ENCODE assay signal across 7 mouse cellular contexts in genomic region chr2:135328756-135329155, GRCm38 (mm10).
DNase-seq lines count a peak whose midpoint lies in the region; ATAC-seq and TF ChIP-seq lines count a peak whose summit lies in the region.

No protein-coding gene starts in this region.

- H3K9ac ChIP-seq in hindbrain, embryonic 16.5 days (ENCODE audit: low read depth, low read length): no peak overlapping the region
- no peak overlapping the region for H3K9ac ChIP-seq in lung, postnatal 0 days (replicated peaks; ENCODE audit: low read depth)

- peak; percentile 95 for TF ChIP-seq CTCF in lung, postnatal 0 days (IDR thresholded peaks at IDR 0.05)
- TF ChIP-seq CTCF in small intestine, adult 2 months (IDR thresholded peaks at IDR 0.05; ENCODE audit: extremely low read depth, insufficient read length, insufficient replicate concordance, low read depth, low read length): peak; percentile 65; the same call in 1 of the 2 replicates

- no peak overlapping the region for H3K27ac ChIP-seq in hindbrain, embryonic 16.5 days (ENCODE audit: low read depth, low read length)
- H3K27ac ChIP-seq in lung, postnatal 0 days (ENCODE audit: low read length): no peak overlapping the region
- no peak overlapping the region for H3K27ac ChIP-seq in small intestine, adult 2 months (ENCODE audit: insufficient read depth, low read depth, low read length)

- TF ChIP-seq POLR2A in small intestine, adult 2 months (IDR thresholded peaks at IDR 0.05; ENCODE audit: low read depth, low read length): no peak

- no peaks in the 10 kb centered on the region for H3K27me3 ChIP-seq in hindbrain, embryonic 16.5 days (replicated peaks; ENCODE audit: control insufficient read depth, insufficient read depth, low read length)
- no peaks in the 10 kb centered on the region for H3K27me3 ChIP-seq in lung, postnatal 0 days (replicated peaks; ENCODE audit: insufficient read depth, low read length)
- H3K27me3 ChIP-seq in small intestine, adult 2 months (ENCODE audit: control insufficient read depth, insufficient read depth, low read length): no peaks in the 10 kb centered on the region

- 2% methylated on average over 2 of the region's 2 CpGs for WGBS in hindbrain, embryonic 16.5 days
- 1% methylated on average over 2 of the region's 2 CpGs for WGBS in lung, postnatal 0 days
- WGBS in small intestine, adult 2 months: 2% methylated on average over 2 of the region's 2 CpGs

- no peak overlapping the region for H3K4me3 ChIP-seq in hindbrain, embryonic 16.5 days (ENCODE audit: low read length)
- H3K4me3 ChIP-seq in lung, postnatal 0 days (ENCODE audit: low read depth, low read length): no peak overlapping the region
- H3K4me3 ChIP-seq in small intestine, adult 2 months (ENCODE audit: low read depth, low read length): no peak overlapping the region

- TF ChIP-seq EP300 in lung, postnatal 0 days (IDR thresholded peaks at IDR 0.05): no peak

- H3K4me2 ChIP-seq in hindbrain, embryonic 16.5 days (ENCODE audit: low read length): no peak overlapping the region
- H3K4me2 ChIP-seq in lung, postnatal 0 days (replicated peaks; ENCODE audit: low read depth, low read length): no peak overlapping the region

- no peaks in the 10 kb centered on the region for H3K9me3 ChIP-seq in hindbrain, embryonic 16.5 days (ENCODE audit: control insufficient read depth, low read length)
- H3K9me3 ChIP-seq in lung, postnatal 0 days (ENCODE audit: low read length): no peaks in the 10 kb centered on the region

- DNase-seq in right cerebral cortex, postnatal 10 days (ENCODE audit: low spot score in 2 of 2): peak; percentile 50 to 54
- no peak for DNase-seq in right cerebral cortex, postnatal 36 days (ENCODE audit: low spot score in 2 of 2)
- peak; percentile 84 for DNase-seq in embryo, embryonic 10.5 days (ENCODE audit: low spot score)
- DNase-seq in lung, postnatal 0 days (ENCODE audit: low spot score): peak; percentile 63

- peaks cover 6% of the 10 kb centered on the region; the same call in 1 of the 2 replicates for H3K4me1 ChIP-seq in hindbrain, embryonic 16.5 days (ENCODE audit: control insufficient read depth, insufficient read depth, low read depth, low read length)
- H3K4me1 ChIP-seq in lung, postnatal 0 days (ENCODE audit: insufficient read depth, low read depth, low read length): no peaks in the 10 kb centered on the region
- H3K4me1 ChIP-seq in small intestine, adult 2 months (ENCODE audit: control insufficient read depth, insufficient read depth, insufficient read length, low read length): no peaks in the 10 kb centered on the region

- ATAC-seq in activated CD4-positive, CD25-positive, alpha-beta regulatory T cell, adult 4 months: peak; percentile 47
- ATAC-seq in hindbrain, embryonic 16.5 days: peak; percentile 60; the same call in 1 of the 2 replicates
- peak; percentile 35; the same call in 1 of the 2 replicates for ATAC-seq in lung, postnatal 0 days

- H3K36me3 ChIP-seq in hindbrain, embryonic 16.5 days (ENCODE audit: control insufficient read depth, insufficient read depth, low read length): no peaks in the 10 kb centered on the region
- H3K36me3 ChIP-seq in lung, postnatal 0 days (ENCODE audit: insufficient read depth, low read length): no peaks in the 10 kb centered on the region
- H3K36me3 ChIP-seq in small intestine, adult 2 months (ENCODE audit: control insufficient read depth, insufficient read depth, low read length): no peaks in the 10 kb centered on the region

Comparison
In these comparisons a context has a peak if more than half of its experiments do, and no peak if none do; other contexts are left out.
1. DNase-seq: peak in right cerebral cortex, postnatal 10 days (2 of 2), embryo, embryonic 10.5 days (single experiment) and lung, postnatal 0 days (single experiment); none in right cerebral cortex, postnatal 36 days (0 of 2).
2. Peak in every context shown above with its lines, with median percentiles within 50 percentile points of each other: ATAC-seq.